Mouse (Mus musculus) erythroblast, embryonic 14.5 days (primary cell): Measurements from ENCODE around the gene 1700024P04Rik.

Source experiments
- GATA1 ChIP-seq: IDR thresholded peaks from 2 replicates; pipeline ENCODE4 v1.6.1; 2012; ENCODE audit warnings: low read length, inconsistent platforms, mixed read lengths
- TAL1 ChIP-seq: IDR thresholded peaks from 3 replicates; pipeline ENCODE4 v1.6.1; 2012; ENCODE audit warnings: low read length, inconsistent platforms, mixed read lengths

GRCm38 (mm10) chr13:99022036-99022435 lies 37.7 kb upstream of the 1700024P04Rik start:
- TF ChIP-seq GATA1 (no peak), TAL1 (no peak)
